Mouse (Mus musculus) olfactory bulb, adult 2 months (tissue): ENCODE results near the gene Chmp6. TPM values are rescaled to one million over a fixed set of nuclear protein-coding genes. Genes with fewer than 3 reads are reported as not detected.
A peak's percentile ranks its signal among the peaks of the same experiment; 100 is the strongest.

Experiments
- H3K27ac ChIP-seq: fragments of 200-500 bp; 2 replicates; pipeline ENCODE4 v1.5.1; 2012; ENCODE audit warnings: low read depth, low read length; ENCODE audit not compliant: insufficient read depth
- H3K4me1 ChIP-seq: fragments of 200-500 bp; 2 replicates; pipeline ENCODE4 v1.6.1; 2012; ENCODE audit warnings: low read length; ENCODE audit not compliant: control insufficient read depth, insufficient read depth
- H3K4me3 ChIP-seq: fragments of 200-500 bp; 2 replicates; pipeline ENCODE4 v1.5.1; 2012; ENCODE audit warnings: mild to moderate bottlenecking, low read depth, low read length, moderate library complexity; ENCODE audit not compliant: insufficient read depth
- CTCF ChIP-seq: fragments of 200-500 bp; IDR thresholded peaks from 2 replicates; pipeline ENCODE4 v1.5.1; 2012; ENCODE audit warnings: low read depth, mild to moderate bottlenecking, low read length, moderate library complexity; ENCODE audit not compliant: insufficient read depth
- POLR2A ChIP-seq: fragments of 200-500 bp; IDR thresholded peaks from 2 replicates; pipeline ENCODE4 v1.6.1; 2012; ENCODE audit warnings: mild to moderate bottlenecking, low read depth, low read length, moderate library complexity; ENCODE audit not compliant: insufficient read depth
- WGBS: fragments of 180-500 bp; shearing (Covaris S2); methylation state at CpG from one replicate; pipeline ENCODE4 v1.1.7; 2018; 5-methylcytosine and 5-hydroxymethylcytosine counted together
- polyA plus RNA-seq: library from polyadenylated mRNA; stranded (reverse); fragments of >200 nt; gene quantifications from 2 replicates; pipeline ENCODE4 v1.2.4, GENCODE M21; 2012; ENCODE audit warnings: low replicate concordance; ENCODE audit not compliant: missing spikeins, insufficient read depth, insufficient read length

Chmp6 gene
- polyA plus RNA-seq, 1 experiment, result not detected

GRCm38 (mm10) chr11:119958856-119959255 lies 45.6 kb downstream of the Chmp6 start:
- Histone ChIP-seq H3K4me3 (no peak overlapping the region), H3K27ac (no peak overlapping the region), H3K4me1 (peaks cover 61% of the 10 kb centered on the region)
- WGBS, result 84% methylated on average over 7 of the region's 7 CpGs
- no peak for TF ChIP-seq CTCF
- TF ChIP-seq POLR2A, result no peak

GRCm38 (mm10) chr11:119959714-119960113 lies 46.5 kb downstream of the Chmp6 start:
- peak overlapping the region; percentile 42 for H3K27ac ChIP-seq
- H3K4me3 ChIP-seq, result no peak overlapping the region
- H3K4me1 ChIP-seq, result peaks cover 54% of the 10 kb centered on the region
- 41% methylated on average over 4 of the region's 4 CpGs for WGBS
- TF ChIP-seq CTCF, result no peak
- TF ChIP-seq POLR2A, result no peak

GRCm38 (mm10) chr11:119960671-119961070 lies 47.4 kb downstream of the Chmp6 start:
- Histone ChIP-seq H3K27ac (no peak overlapping the region), H3K4me3 (no peak overlapping the region), H3K4me1 (peaks cover 55% of the 10 kb centered on the region)
- WGBS, result 80% methylated on average over 6 of the region's 6 CpGs
- TF ChIP-seq CTCF, result no peak
- no peak for TF ChIP-seq POLR2A

- 37% methylated on average over 3 of the region's 3 CpGs for WGBS
- TF ChIP-seq POLR2A, result no peak
- TF ChIP-seq CTCF, result no peak
- H3K4me1 ChIP-seq, result peaks cover 57% of the 10 kb centered on the region
- H3K27ac ChIP-seq, result no peak overlapping the region
- H3K4me3 ChIP-seq, result no peak overlapping the region
These were observed 48.3 kb downstream of the Chmp6 start for GRCm38 (mm10) chr11:119961511-119961910.

GRCm38 (mm10) chr11:119965053-119965452 lies 51.8 kb downstream of the Chmp6 start:
- Histone ChIP-seq H3K4me1 (peaks cover 48% of the 10 kb centered on the region), H3K27ac (no peak overlapping the region), H3K4me3 (no peak overlapping the region)
- WGBS, result 17% methylated on average over 9 of the region's 9 CpGs
- TF ChIP-seq POLR2A, result no peak
- TF ChIP-seq CTCF, result no peak

GRCm38 (mm10) chr11:119966294-119966693 lies 53.1 kb downstream of the Chmp6 start:
- Histone ChIP-seq H3K27ac (no peak overlapping the region), H3K4me3 (no peak overlapping the region), H3K4me1 (peaks cover 57% of the 10 kb centered on the region)
- no peak for TF ChIP-seq CTCF
- no peak for TF ChIP-seq POLR2A
- 83% methylated on average over 6 of the region's 6 CpGs for WGBS

GRCm38 (mm10) chr11:119967401-119967800 lies 54.2 kb downstream of the Chmp6 start:
- no peak for TF ChIP-seq CTCF
- Histone ChIP-seq H3K4me1 (peaks cover 63% of the 10 kb centered on the region), H3K4me3 (no peak overlapping the region), H3K27ac (no peak overlapping the region)
- 79% methylated on average over 8 of the region's 8 CpGs for WGBS

- H3K4me3 ChIP-seq, result no peak overlapping the region
- peaks cover 66% of the 10 kb centered on the region for H3K4me1 ChIP-seq
- 94% methylated on average over 2 of the region's 2 CpGs for WGBS
- TF ChIP-seq CTCF (no peak), POLR2A (no peak)
- no peak overlapping the region for H3K27ac ChIP-seq
These were observed 54.7 kb downstream of the Chmp6 start for GRCm38 (mm10) chr11:119967892-119968291.

Other genes with a start within 250 kb of the Chmp6 start
- not detected in 2 replicates for gene Baiap2, start 29.3 kb downstream of the Chmp6 start, polyA plus RNA-seq
- not detected in 2 replicates for gene Aatk, start 133.7 kb downstream of the Chmp6 start, polyA plus RNA-seq
- not detected in 2 replicates for gene Cep131, start 173.4 kb downstream of the Chmp6 start, polyA plus RNA-seq
- not detected in 2 replicates for gene Tepsin, start 185.3 kb downstream of the Chmp6 start, polyA plus RNA-seq
- not detected in 2 replicates for gene Ndufaf8, start 185.5 kb downstream of the Chmp6 start, polyA plus RNA-seq
- 77.6 TPM in 1 of 2 replicates, not detected in the other for gene Slc38a10, start 237.9 kb downstream of the Chmp6 start, polyA plus RNA-seq